Mouse (Mus musculus) frontal cortex, postnatal 36 days (tissue): Measurements from ENCODE around the gene Zcchc4.

Source experiments
- DNase-seq, 2 experiments: peaks; one replicate each; pipeline ENCODE4 v3.0.0; 2022; ENCODE audit warnings: low spot score in 2 of 2

The Zcchc4 gene

DNA sequence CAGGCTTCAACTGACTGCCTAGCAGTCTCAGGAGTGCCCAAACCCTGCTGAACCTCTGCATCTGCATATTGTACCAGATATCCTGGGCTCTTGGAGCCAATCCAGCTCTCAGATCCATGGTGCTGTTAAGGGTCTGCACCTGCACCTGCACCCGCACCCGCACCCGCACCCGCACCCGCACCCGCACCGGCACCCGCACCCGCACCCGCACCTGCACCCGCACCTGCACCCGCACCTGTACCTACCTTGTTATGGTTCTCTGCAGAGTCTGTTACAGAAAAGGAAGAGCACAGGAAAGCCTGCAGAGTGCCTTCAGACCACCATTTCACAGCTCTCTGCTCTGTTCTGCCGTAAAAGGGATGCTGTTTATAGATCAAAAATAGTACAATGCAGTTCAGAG lies 96.8 kb downstream of the Zcchc4 start:
- DNase-seq = no peak
